Mouse (Mus musculus) thymus, postnatal 36 days (tissue): Measurements from ENCODE around the gene Arntl.
A peak's percentile ranks its signal among the peaks of the same experiment; 100 is the strongest.

Experiments
- DNase-seq, 2 experiments: peaks; one replicate each; pipeline ENCODE4 v3.0.0; 2022; ENCODE audit warnings: mixed read lengths in 2 of 2

Gene Arntl

DNA sequence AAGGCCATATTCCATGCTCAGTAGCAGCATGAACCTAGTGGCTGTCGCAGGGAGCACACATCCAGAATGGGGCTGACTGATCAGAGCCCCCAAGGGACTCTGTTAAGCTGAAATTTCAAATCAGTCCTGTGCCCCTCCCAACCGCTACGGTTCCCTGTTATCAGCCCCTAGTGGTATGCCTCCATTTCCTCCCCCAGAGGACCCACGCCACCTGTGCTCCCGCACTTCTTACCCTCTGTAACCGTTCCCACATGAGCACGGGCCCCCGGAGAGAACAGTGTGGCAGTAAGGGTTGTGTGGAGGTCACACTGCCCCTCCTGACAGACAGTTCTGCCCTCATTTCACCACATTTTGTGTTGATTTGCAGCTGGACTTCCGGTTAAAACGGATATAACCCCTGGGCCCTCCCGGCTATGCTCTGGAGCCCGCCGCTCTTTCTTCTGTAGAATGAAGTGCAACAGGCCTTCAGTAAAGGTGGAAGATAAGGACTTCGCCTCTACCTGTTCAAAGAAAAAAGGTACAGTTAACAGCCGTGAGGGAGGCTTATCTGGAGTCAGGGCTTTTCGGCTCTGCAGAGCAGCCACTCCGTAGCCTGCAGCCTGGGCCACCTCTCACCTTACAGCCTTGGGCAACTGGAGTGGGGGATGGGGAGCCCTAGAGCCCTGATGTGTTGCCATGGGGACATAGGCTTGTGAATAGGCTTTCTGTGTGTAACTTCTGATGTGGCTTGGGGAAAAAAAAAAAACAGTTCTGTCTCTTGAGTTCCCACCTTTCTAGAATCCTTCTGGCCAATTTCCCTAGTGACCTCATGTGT is 88.0 kb downstream of the Arntl start:
- DNase-seq, result peak; percentile 32 to 66

DNA sequence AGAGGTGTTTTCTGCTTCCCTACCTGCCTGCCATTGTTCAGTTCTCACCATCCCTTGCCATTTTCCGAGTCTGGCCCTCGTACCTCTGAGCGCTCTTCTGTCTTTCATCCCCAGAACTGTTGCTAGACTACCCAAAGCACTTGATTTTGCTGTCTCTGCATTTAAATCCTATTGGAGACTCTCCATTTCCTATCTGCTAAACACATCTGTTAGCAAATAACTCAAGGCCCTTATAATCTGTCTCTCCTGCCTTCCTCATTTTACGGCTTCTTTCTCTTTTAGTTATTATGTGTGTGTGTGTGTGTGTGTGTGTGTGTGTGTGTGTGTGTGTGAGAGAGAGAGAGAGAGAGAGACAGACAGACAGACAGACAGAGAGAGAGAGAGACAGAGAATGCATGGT is 90.5 kb downstream of the Arntl start:
- DNase-seq, result no peak

DNA sequence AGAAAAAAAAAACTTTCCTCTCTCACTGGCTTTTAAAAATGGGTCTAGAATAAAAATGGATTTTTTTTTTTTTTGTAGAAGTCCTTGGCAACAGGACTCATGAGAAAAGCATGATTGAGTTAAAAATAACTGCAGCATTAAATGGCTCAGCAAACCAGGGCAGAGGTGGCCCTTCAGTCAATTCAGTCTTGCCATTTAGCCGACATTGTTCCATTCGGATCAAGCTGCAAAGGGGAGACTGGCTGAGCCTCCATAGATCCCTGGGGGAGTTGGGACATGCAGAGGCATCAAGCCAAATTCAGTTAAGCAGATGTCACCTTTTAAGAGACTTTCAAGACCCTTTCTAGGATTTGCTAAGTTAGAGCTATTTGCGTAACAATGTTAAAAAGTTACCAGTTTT is 102.9 kb downstream of the Arntl start:
- no peak for DNase-seq

DNA sequence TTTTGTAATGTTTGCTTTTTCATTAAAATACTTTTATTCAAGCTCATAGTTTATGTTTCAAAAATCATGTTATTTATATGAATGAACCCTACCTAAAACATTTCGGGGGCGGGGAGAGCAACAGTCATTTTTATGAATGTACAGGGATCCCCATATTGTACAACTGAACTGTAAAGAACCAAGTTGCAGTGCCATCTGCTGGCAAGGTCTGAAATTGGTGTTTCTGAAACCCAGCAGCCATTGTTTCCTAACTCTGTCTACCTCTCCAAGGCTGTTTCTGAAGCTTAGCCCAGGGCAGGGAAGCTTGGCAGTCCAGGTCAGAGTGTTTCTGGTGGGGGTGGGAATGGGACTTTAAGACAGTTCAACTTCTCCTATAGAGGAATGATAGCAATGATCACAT is 104.5 kb downstream of the Arntl start:
- peak; percentile 58 for DNase-seq

DNA sequence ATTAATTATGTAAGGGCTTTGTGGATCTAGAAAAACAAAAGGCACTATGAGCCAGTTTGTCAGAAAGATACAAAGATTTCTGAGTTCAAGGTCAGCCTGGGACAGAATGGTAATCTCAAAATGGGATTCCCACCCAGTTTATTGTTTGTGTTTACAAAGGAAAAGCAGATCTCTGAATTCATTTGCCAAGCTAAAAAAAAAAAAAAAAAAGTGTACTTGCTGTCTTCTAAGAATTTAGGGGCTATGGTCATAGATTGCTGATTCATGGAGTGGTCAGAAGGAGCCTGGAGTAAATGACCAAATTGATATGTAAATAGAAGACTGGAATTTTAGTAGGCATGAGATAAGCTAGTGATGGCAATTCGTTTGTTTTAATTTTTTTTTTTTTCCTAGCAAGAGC is 112.9 kb downstream of the Arntl start:
- no peak for DNase-seq

DNA sequence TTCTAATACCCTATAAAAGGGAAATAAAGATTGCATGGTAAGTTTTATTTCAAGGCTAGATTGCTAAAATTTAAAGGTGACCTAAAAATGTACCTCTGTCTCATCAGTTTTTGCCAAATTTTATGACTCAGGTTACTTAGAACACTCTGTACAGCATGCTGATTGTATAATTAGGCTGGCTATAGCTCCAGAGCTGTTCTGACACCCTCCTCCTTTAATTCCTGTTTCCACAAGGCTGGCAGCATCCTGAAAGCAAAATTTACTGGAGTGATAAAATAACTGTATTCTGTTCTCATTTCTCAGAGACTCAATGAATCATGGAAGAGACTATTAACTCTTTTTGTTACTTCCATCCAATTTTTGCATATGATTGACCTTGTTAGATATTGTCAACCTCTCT is 126.8 kb downstream of the Arntl start:
- DNase-seq, result no peak

DNA sequence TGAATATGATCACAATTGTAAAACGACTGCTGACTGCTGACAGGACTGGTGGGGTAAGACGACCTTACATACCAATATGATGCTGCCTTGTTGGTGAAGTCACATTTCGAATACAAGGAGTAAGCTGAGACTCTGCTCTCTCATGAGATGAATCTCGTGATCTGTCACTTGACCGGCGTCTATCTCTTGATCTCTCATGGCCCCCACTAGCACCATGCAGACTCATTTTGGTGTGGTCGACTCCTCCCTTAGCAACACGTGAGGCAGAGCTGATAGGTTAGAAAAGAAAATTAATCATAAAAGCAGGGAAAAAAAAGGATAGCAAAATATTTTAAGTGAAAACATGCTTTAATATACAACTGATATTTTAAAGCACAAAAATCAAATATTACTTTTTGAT is 128.0 kb downstream of the Arntl start:
- no peak for DNase-seq

DNA sequence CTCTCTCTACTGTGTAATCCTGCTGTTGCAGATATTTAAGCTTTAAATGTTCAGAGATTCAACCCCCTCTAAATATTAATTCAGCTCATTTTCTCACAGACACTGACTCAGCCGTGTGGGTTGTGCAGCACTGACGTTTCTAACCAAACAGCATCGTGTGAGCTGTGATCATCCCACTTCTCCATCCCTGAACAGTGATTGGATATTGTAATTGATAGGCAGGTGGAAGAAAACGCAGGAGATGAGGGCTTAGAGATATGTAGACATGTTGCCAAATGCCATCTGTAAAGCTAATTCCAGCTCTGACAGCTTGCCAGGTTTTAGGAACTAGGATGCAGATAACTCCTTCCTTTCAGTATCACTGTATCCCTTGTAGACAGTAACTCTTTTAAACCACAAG is 140.0 kb downstream of the Arntl start:
- no peak for DNase-seq

DNA sequence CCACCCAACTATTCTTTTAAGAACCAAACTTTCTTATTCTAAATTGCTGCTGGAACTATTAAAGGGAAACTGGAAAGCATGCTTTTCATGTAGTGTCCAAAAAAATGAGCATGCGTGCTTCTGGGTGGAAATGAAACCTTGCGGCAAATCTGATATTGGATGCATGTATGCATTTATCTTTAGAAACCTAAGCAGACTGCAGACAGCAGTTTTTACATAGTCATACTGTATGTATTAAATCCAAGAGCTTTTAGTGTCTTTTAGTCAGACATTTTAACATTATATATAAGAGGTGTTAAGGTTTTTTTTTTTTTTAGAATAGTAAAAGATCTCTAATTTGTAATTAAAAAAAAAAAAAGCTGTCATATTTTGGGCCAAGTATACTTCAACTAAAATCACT is 140.4 kb downstream of the Arntl start:
- DNase-seq, result no peak

DNA sequence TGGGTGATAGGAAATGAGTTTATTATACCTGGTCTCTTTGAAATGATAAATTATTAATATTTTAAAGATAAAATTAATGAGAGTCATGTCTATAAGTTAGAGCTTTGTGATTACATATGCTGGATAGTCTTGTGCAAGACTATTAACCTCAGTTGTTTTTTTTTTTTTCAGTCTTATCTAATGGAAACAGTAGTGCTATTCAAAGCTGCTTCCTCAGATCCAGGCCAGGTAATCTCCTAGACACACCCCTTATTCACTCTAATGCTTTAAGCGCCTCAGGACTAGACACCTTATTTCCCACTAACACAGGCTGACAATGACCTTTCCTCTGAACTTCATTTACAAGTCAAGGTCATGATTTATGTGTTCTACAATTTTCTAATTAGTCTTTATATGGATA is 141.8 kb downstream of the Arntl start:
- no peak for DNase-seq
